Mouse (Mus musculus) MEL (cell line): ENCODE measurements around the gene Csnk1e. TPM values are rescaled to one million over a fixed set of nuclear protein-coding genes. Genes with fewer than 3 reads are reported as not detected.

Experiments
- DNase-seq: peaks from one replicate; pipeline ENCODE4 v3.0.0; 2011; ENCODE audit warnings: low read depth, low spot score
- H3K27ac ChIP-seq: 2 replicates; pipeline ENCODE4 v1.5.1; 2012; ENCODE audit warnings: low read depth, mild to moderate bottlenecking, control low read depth, low read length, moderate library complexity; ENCODE audit not compliant: control insufficient read depth
- H3K27me3 ChIP-seq, 2 experiments: fragments of 150-350 bp in 1 of 2; sonication (generic) in 1 of 2; 2 replicates each; pipeline ENCODE4 v1.6.1; 2012; ENCODE audit warnings: low read length in 2 of 2, mild to moderate bottlenecking in 2 of 2, improper control_type of control experiment in 1 of 2, moderate library complexity in 1 of 2; ENCODE audit not compliant: insufficient read depth in 2 of 2, control insufficient read depth in 1 of 2
- H3K36me3 ChIP-seq, 2 experiments: 2 replicates each; pipeline ENCODE4 v1.6.1; 2012 to 2014; ENCODE audit warnings: low read length in 2 of 2, improper control_type of control experiment in 1 of 2, inconsistent platforms in 1 of 2, mild to moderate bottlenecking in 1 of 2; ENCODE audit not compliant: insufficient read depth in 2 of 2, control insufficient read depth in 1 of 2
- H3K4me1 ChIP-seq, 2 experiments: fragments of 150-350 bp in 1 of 2; sonication (generic) in 1 of 2; 2 replicates each; pipeline ENCODE4 v1.6.1; 2012; ENCODE audit warnings: low read length in 2 of 2, improper control_type of control experiment in 1 of 2, mild to moderate bottlenecking in 1 of 2; ENCODE audit not compliant: insufficient read depth in 2 of 2, control insufficient read depth in 1 of 2
- H3K4me3 ChIP-seq, 2 experiments: fragments of 150-350 bp in 1 of 2; sonication (generic) in 1 of 2; 2 replicates each; pipeline ENCODE4 v1.5.1; 2012; ENCODE audit warnings: low read depth in 2 of 2, low read length in 2 of 2, mild to moderate bottlenecking in 2 of 2, moderate library complexity in 2 of 2, control low read depth in 1 of 2, improper control_type of control experiment in 1 of 2; ENCODE audit not compliant: control insufficient read depth in 1 of 2, insufficient read depth in 1 of 2
- H3K79me2 ChIP-seq: 2 replicates; pipeline ENCODE4 v1.6.1; 2012; ENCODE audit warnings: mild to moderate bottlenecking, low read length, moderate library complexity; ENCODE audit not compliant: control insufficient read depth, poor library complexity, insufficient read depth
- H3K9ac ChIP-seq: 2 replicates; pipeline ENCODE4 v1.6.1; 2012; ENCODE audit warnings: low read depth, mild to moderate bottlenecking, control low read depth, low read length, moderate library complexity; ENCODE audit not compliant: control insufficient read depth, poor library complexity, severe bottlenecking
- H3K9me3 ChIP-seq: fragments of 150-350 bp; sonication (generic); replicated peaks from 2 replicates; pipeline ENCODE4 v1.6.1; 2012; ENCODE audit warnings: mild to moderate bottlenecking, low read length, improper control_type of control experiment, moderate library complexity; ENCODE audit not compliant: insufficient read depth
- CHD1 ChIP-seq: IDR thresholded peaks from 2 replicates; pipeline ENCODE4 v1.6.1; 2012; ENCODE audit warnings: low read depth, mild to moderate bottlenecking, inconsistent platforms, low read length, improper control_type of control experiment
- CHD2 ChIP-seq: IDR thresholded peaks from 2 replicates; pipeline ENCODE4 v1.6.1; 2011; ENCODE audit warnings: low read length, improper control_type of control experiment
- CTCF ChIP-seq, 3 experiments: IDR thresholded peaks in 2 of 3; conservative IDR thresholded peaks in 1 of 3; 2 replicates each; pipeline ENCODE4 v1.5.1; 2011 to 2012; ENCODE audit warnings: low read length in 3 of 3, low read depth in 2 of 3, mild to moderate bottlenecking in 2 of 3, improper control_type of control experiment in 1 of 3, inconsistent platforms in 1 of 3, mixed read lengths in 1 of 3, moderate library complexity in 1 of 3; ENCODE audit not compliant: control insufficient read depth in 1 of 3, insufficient read depth in 1 of 3, poor library complexity in 1 of 3, severe bottlenecking in 1 of 3
- E2F4 ChIP-seq: IDR thresholded peaks from 2 replicates; pipeline ENCODE4 v1.6.1; 2011; ENCODE audit warnings: low read depth, low read length, improper control_type of control experiment, borderline replicate concordance
- ELF1 ChIP-seq: IDR thresholded peaks from 2 replicates; pipeline ENCODE4 v1.6.1; 2014; ENCODE audit warnings: low read depth, mild to moderate bottlenecking, inconsistent platforms, low read length, improper control_type of control experiment, moderate library complexity
- GATA1 ChIP-seq: IDR thresholded peaks from 2 replicates; pipeline ENCODE4 v1.6.1; 2011; ENCODE audit warnings: low read depth, low read length, improper control_type of control experiment
- KAT2A ChIP-seq: conservative IDR thresholded peaks from 2 replicates; pipeline ENCODE4 v1.6.1; 2012; ENCODE audit warnings: low read depth, low read length, improper control_type of control experiment, inconsistent platforms
- MEF2A ChIP-seq: IDR thresholded peaks from 2 replicates; pipeline ENCODE4 v1.6.1; 2014; ENCODE audit warnings: low read depth, mild to moderate bottlenecking, inconsistent platforms, low read length, improper control_type of control experiment; ENCODE audit not compliant: poor library complexity, insufficient replicate concordance, severe bottlenecking; ENCODE audit errors: extremely low read depth
- MXI1 ChIP-seq: IDR thresholded peaks from 2 replicates; pipeline ENCODE4 v1.6.1; 2011; ENCODE audit warnings: mild to moderate bottlenecking, low read depth, low read length, improper control_type of control experiment
- MYB ChIP-seq: IDR thresholded peaks from 2 replicates; pipeline ENCODE4 v1.6.1; 2011; ENCODE audit warnings: mild to moderate bottlenecking, low read depth, low read length, improper control_type of control experiment
- MYC ChIP-seq: IDR thresholded peaks from 2 replicates; pipeline ENCODE4 v1.6.1; 2011; ENCODE audit warnings: low read depth, mild to moderate bottlenecking, low read length, improper control_type of control experiment, moderate library complexity
- NRF1 ChIP-seq: IDR thresholded peaks from 2 replicates; pipeline ENCODE4 v1.6.1; 2014; ENCODE audit warnings: low read depth, mild to moderate bottlenecking, inconsistent platforms, low read length, improper control_type of control experiment, moderate library complexity; ENCODE audit not compliant: poor library complexity, insufficient read depth, severe bottlenecking
- POLR2AphosphoS5 ChIP-seq: IDR thresholded peaks from 2 replicates; pipeline ENCODE4 v1.6.1; 2012; ENCODE audit warnings: low read depth, borderline replicate concordance, mild to moderate bottlenecking, inconsistent platforms, low read length, moderate library complexity, mixed read lengths
- RCOR1 ChIP-seq: IDR thresholded peaks from 2 replicates; pipeline ENCODE4 v1.6.1; 2012; ENCODE audit warnings: low read depth, mild to moderate bottlenecking, inconsistent platforms, low read length, improper control_type of control experiment
- SIN3A ChIP-seq: IDR thresholded peaks from 2 replicates; pipeline ENCODE4 v1.6.1; 2012; ENCODE audit warnings: low read length, improper control_type of control experiment, inconsistent platforms
- TCF12 ChIP-seq: IDR thresholded peaks from 2 replicates; pipeline ENCODE4 v1.6.1; 2014; ENCODE audit warnings: low read depth, mild to moderate bottlenecking, inconsistent platforms, low read length, improper control_type of control experiment, moderate library complexity
- UBTF ChIP-seq: IDR thresholded peaks from 2 replicates; pipeline ENCODE4 v1.6.1; 2012; ENCODE audit warnings: low read depth, mild to moderate bottlenecking, inconsistent platforms, low read length, improper control_type of control experiment, moderate library complexity, borderline replicate concordance; ENCODE audit not compliant: insufficient read depth
- USF1 ChIP-seq: IDR thresholded peaks from 2 replicates; pipeline ENCODE4 v1.6.1; 2014; ENCODE audit warnings: low read depth, mild to moderate bottlenecking, inconsistent platforms, low read length, improper control_type of control experiment, moderate library complexity
- polyA plus RNA-seq, 2 experiments: library from polyadenylated mRNA; stranded (reverse) in 1 of 2; unstranded in 1 of 2; fragments of >175 nt in 1 of 2; fragments of >200 nt in 1 of 2; gene quantifications; 2 replicates each; pipeline versions ENCODE4 v1.2.1 to v1.2.4; 2012; ENCODE audit warnings: low replicate concordance in 2 of 2, low read depth in 1 of 2; ENCODE audit not compliant: insufficient read length in 2 of 2, insufficient read depth in 1 of 2, missing spikeins in 1 of 2
- total RNA-seq: library from RNA; depleted of rRNA; stranded (reverse); fragments of 300-350 nt; gene quantifications from 2 replicates; pipeline ENCODE4 v1.2.3, GENCODE M21; 2012

Csnk1e gene
- total and polyA plus RNA-seq, 3 experiments = 28.5 to 58.1 TPM; not detected in 1

- DNase-seq = no peak
- Histone ChIP-seq H3K9me3 (no peaks in the 10 kb centered on the region), H3K27ac (no peak overlapping the region), H3K4me3 (no peak overlapping the region), H3K36me3 (no peaks in the 10 kb centered on the region)
- peak in 2 of 3 experiments; percentile 27 to 31; a peak in 4 of 6 replicates for TF ChIP-seq CTCF (IDR thresholded peaks at IDR 0.05 in 2 of 3, conservative IDR thresholded peaks at IDR 0.05 in 1 of 3; ENCODE audit: control insufficient read depth in 1 of 3, insufficient read depth in 1 of 3, low read depth in 2 of 3, low read length in 3 of 3, poor library complexity in 1 of 3, severe bottlenecking in 1 of 3)
- no peak for TF ChIP-seq ELF1
- TF ChIP-seq MEF2A = no peak
- TF ChIP-seq, all 39 proteins: peak for 1
- Histone ChIP-seq H3K4me1 (peaks cover 0 to 7% of the 10 kb centered on the region in 2 experiments; a peak in 3 of 4 replicates), H3K9ac (no peak overlapping the region), H3K27me3 (no peaks in the 10 kb centered on the region), H3K79me2 (0 out of 2 replicates have a peak, but pooled peaks cover 2% of the 10 kb centered on the region)
Observed at GRCm38 (mm10) chr15:79396736-79397135, 58.6 kb downstream of the Csnk1e start.

DNA sequence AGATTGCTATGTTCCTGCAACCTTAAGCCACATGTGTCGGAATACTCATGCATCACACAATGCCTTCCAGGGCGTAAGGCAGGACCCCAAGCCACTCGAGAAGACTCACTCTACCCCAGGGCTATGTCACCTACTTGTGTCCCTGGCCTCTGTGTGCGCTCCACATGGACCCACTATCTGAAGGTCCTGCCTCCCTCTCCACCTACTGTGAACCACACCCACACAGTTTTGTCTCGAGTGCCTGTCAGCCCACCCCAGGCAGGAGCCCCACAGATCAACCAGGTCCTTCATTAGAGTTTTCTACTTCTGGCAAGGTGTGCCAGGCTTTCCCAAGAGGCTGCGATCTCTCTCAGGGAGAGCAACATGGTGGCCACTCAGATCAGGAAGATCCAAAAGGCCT is 60.1 kb downstream of the Csnk1e start:
- Histone ChIP-seq H3K36me3 (no peaks in the 10 kb centered on the region), H3K4me3 (no peak overlapping the region), H3K27ac (no peak overlapping the region), H3K9me3 (no peaks in the 10 kb centered on the region), H3K79me2 (0 out of 2 replicates have a peak, but pooled peaks cover 2% of the 10 kb centered on the region), H3K4me1 (peaks cover 0 to 6% of the 10 kb centered on the region in 2 experiments; a peak in 3 of 4 replicates), H3K27me3 (no peaks in the 10 kb centered on the region), H3K9ac (no peak overlapping the region)
- no peak for DNase-seq
- TF ChIP-seq E2F4 (no peak), MXI1 (no peak), KAT2A (no peak), POLR2AphosphoS5 (no peak), TCF12 (no peak), UBTF (no peak), CHD1 (no peak), CHD2 (no peak), MYC (no peak), SIN3A (no peak), NRF1 (no peak), CTCF (IDR thresholded peaks at IDR 0.05 in 2 of 3, conservative IDR thresholded peaks at IDR 0.05 in 1 of 3; ENCODE audit: control insufficient read depth in 1 of 3, insufficient read depth in 1 of 3, low read depth in 2 of 3, low read length in 3 of 3, poor library complexity in 1 of 3, severe bottlenecking in 1 of 3) (no peak), USF1 (no peak), MYB (no peak), RCOR1 (no peak), GATA1 (no peak)
